Mouse (Mus musculus): ENCODE measurements around the gene Hbb-bh2. TPM values are rescaled to one million over a fixed set of nuclear protein-coding genes. Genes with fewer than 3 reads are reported as not detected.

Gene Hbb-bh2
- polyA plus RNA-seq (2016; fragmentation: Nextera tagmentation; extraction: Ambion mirVana) = 0.29 TPM in 1 of 2 replicates, not detected in the other

GRCm38 (mm10) chr7:103840268-103840667 is at the start of gene Hbb-bh2:
Hbb-bh2 (minus strand) TSS chr7:103840520.
- 79% methylated on average over 3 of the region's 3 CpGs for WGBS
- Histone ChIP-seq H3K27ac (no peak within 1 kb of the TSS), H3K36me3 (no peaks in the 10 kb centered on the region), H3K27me3 (ENCODE audit: low read depth, poor library complexity, severe bottlenecking) (no peaks in the 10 kb centered on the region), H3K4me3 (no peak within 1 kb of the TSS), H3K9me3 (replicated peaks) (no peaks in the 10 kb centered on the region), H3K4me1 (no peaks in the 10 kb centered on the region)
- no peak for DNase-seq (ENCODE audit: low spot score)

GRCm38 (mm10) chr7:103886152-103886551 is 45.8 kb upstream of the Hbb-bh2 start, which contains the start of gene Olfr66:
Olfr66 (minus strand) TSS chr7:103886252.
- Histone ChIP-seq H3K27ac (no peak within 1 kb of the TSS), H3K27me3 (ENCODE audit: low read depth, poor library complexity, severe bottlenecking) (no peaks in the 10 kb centered on the region), H3K9me3 (replicated peaks) (no peaks in the 10 kb centered on the region), H3K4me3 (no peak within 1 kb of the TSS), H3K4me1 (no peaks in the 10 kb centered on the region), H3K36me3 (no peaks in the 10 kb centered on the region)
- no peak for DNase-seq (ENCODE audit: low spot score)

GRCm38 (mm10) chr7:103877093-103877492 is 36.8 kb upstream of the Hbb-bh2 start:
- H3K4me3 ChIP-seq = no peak overlapping the region
- H3K9me3 ChIP-seq (replicated peaks) = no peaks in the 10 kb centered on the region
- no peak overlapping the region for H3K27ac ChIP-seq
- H3K4me1 ChIP-seq = no peaks in the 10 kb centered on the region
- DNase-seq (ENCODE audit: low spot score) = no peak
- no peaks in the 10 kb centered on the region for H3K36me3 ChIP-seq
- WGBS = 90% methylated on average over 2 of the region's 2 CpGs
- H3K27me3 ChIP-seq (ENCODE audit: low read depth, poor library complexity, severe bottlenecking) = no peaks in the 10 kb centered on the region

- Histone ChIP-seq H3K27me3 (ENCODE audit: low read depth, poor library complexity, severe bottlenecking) (no peaks in the 10 kb centered on the region), H3K27ac (no peak overlapping the region), H3K36me3 (no peaks in the 10 kb centered on the region), H3K4me3 (no peak overlapping the region), H3K9me3 (replicated peaks) (no peaks in the 10 kb centered on the region), H3K4me1 (no peaks in the 10 kb centered on the region)
- WGBS = 55% methylated on average over 5 of the region's 5 CpGs
- no peak for DNase-seq (ENCODE audit: low spot score)
Observed at GRCm38 (mm10) chr7:103874451-103874850, 34.1 kb upstream of the Hbb-bh2 start.

GRCm38 (mm10) chr7:103873064-103873463 is 32.7 kb upstream of the Hbb-bh2 start:
- Histone ChIP-seq H3K27me3 (ENCODE audit: low read depth, poor library complexity, severe bottlenecking) (no peaks in the 10 kb centered on the region), H3K9me3 (replicated peaks) (no peaks in the 10 kb centered on the region), H3K4me3 (no peak overlapping the region), H3K4me1 (no peaks in the 10 kb centered on the region), H3K36me3 (no peaks in the 10 kb centered on the region), H3K27ac (no peak overlapping the region)
- 19% methylated on average over 1 of the region's 1 CpGs for WGBS
- no peak for DNase-seq (ENCODE audit: low spot score)

GRCm38 (mm10) chr7:103870667-103871066 is 30.3 kb upstream of the Hbb-bh2 start:
- H3K27me3 ChIP-seq (ENCODE audit: low read depth, poor library complexity, severe bottlenecking) = no peaks in the 10 kb centered on the region
- DNase-seq (ENCODE audit: low spot score) = no peak
- H3K4me3 ChIP-seq = no peak overlapping the region
- H3K9me3 ChIP-seq (replicated peaks) = no peaks in the 10 kb centered on the region
- no peaks in the 10 kb centered on the region for H3K4me1 ChIP-seq
- no peaks in the 10 kb centered on the region for H3K36me3 ChIP-seq
- H3K27ac ChIP-seq = no peak overlapping the region

GRCm38 (mm10) chr7:103865716-103866115 is 25.4 kb upstream of the Hbb-bh2 start:
- Histone ChIP-seq H3K27me3 (ENCODE audit: low read depth, poor library complexity, severe bottlenecking) (no peaks in the 10 kb centered on the region), H3K4me3 (no peak overlapping the region), H3K27ac (no peak overlapping the region), H3K9me3 (replicated peaks) (no peaks in the 10 kb centered on the region), H3K36me3 (no peaks in the 10 kb centered on the region), H3K4me1 (no peaks in the 10 kb centered on the region)
- DNase-seq (ENCODE audit: low spot score) = no peak

- Histone ChIP-seq H3K27me3 (ENCODE audit: low read depth, poor library complexity, severe bottlenecking) (no peaks in the 10 kb centered on the region), H3K36me3 (no peaks in the 10 kb centered on the region), H3K4me1 (no peaks in the 10 kb centered on the region), H3K27ac (no peak overlapping the region), H3K9me3 (replicated peaks) (no peaks in the 10 kb centered on the region), H3K4me3 (no peak overlapping the region)
- no peak for DNase-seq (ENCODE audit: low spot score)
- WGBS = 80% methylated on average over 3 of the region's 3 CpGs
Observed at GRCm38 (mm10) chr7:103861531-103861930, 21.2 kb upstream of the Hbb-bh2 start.

GRCm38 (mm10) chr7:103860855-103861254 is 20.5 kb upstream of the Hbb-bh2 start:
- no peak overlapping the region for H3K27ac ChIP-seq
- 54% methylated on average over 1 of the region's 1 CpGs for WGBS
- H3K27me3 ChIP-seq (ENCODE audit: low read depth, poor library complexity, severe bottlenecking) = no peaks in the 10 kb centered on the region
- H3K4me1 ChIP-seq = no peaks in the 10 kb centered on the region
- no peaks in the 10 kb centered on the region for H3K9me3 ChIP-seq (replicated peaks)
- no peaks in the 10 kb centered on the region for H3K36me3 ChIP-seq
- no peak for DNase-seq (ENCODE audit: low spot score)
- H3K4me3 ChIP-seq = no peak overlapping the region

- H3K27me3 ChIP-seq (ENCODE audit: low read depth, poor library complexity, severe bottlenecking) = no peaks in the 10 kb centered on the region
- no peaks in the 10 kb centered on the region for H3K4me1 ChIP-seq
- 76% methylated on average over 2 of the region's 2 CpGs for WGBS
- H3K36me3 ChIP-seq = no peaks in the 10 kb centered on the region
- no peak overlapping the region for H3K27ac ChIP-seq
- no peak overlapping the region for H3K4me3 ChIP-seq
- no peak for DNase-seq (ENCODE audit: low spot score)
- no peaks in the 10 kb centered on the region for H3K9me3 ChIP-seq (replicated peaks)
Observed at GRCm38 (mm10) chr7:103859076-103859475, 18.8 kb upstream of the Hbb-bh2 start.

- H3K36me3 ChIP-seq = no peaks in the 10 kb centered on the region
- H3K4me1 ChIP-seq = no peaks in the 10 kb centered on the region
- no peaks in the 10 kb centered on the region for H3K9me3 ChIP-seq (replicated peaks)
- no peak overlapping the region for H3K27ac ChIP-seq
- no peak for DNase-seq (ENCODE audit: low spot score)
- no peaks in the 10 kb centered on the region for H3K27me3 ChIP-seq (ENCODE audit: low read depth, poor library complexity, severe bottlenecking)
- no peak overlapping the region for H3K4me3 ChIP-seq
- 67% methylated on average over 1 of the region's 1 CpGs for WGBS
Observed at GRCm38 (mm10) chr7:103854669-103855068, 14.3 kb upstream of the Hbb-bh2 start.

- H3K9me3 ChIP-seq (replicated peaks) = no peaks in the 10 kb centered on the region
- H3K36me3 ChIP-seq = no peaks in the 10 kb centered on the region
- H3K4me3 ChIP-seq = no peak within 1 kb of the TSS
- WGBS = 75% methylated on average over 2 of the region's 2 CpGs
- no peak for DNase-seq (ENCODE audit: low spot score)
- H3K27ac ChIP-seq = no peak within 1 kb of the TSS
- H3K4me1 ChIP-seq = no peaks in the 10 kb centered on the region
- H3K27me3 ChIP-seq (ENCODE audit: low read depth, poor library complexity, severe bottlenecking) = no peaks in the 10 kb centered on the region
Observed at GRCm38 (mm10) chr7:103853090-103853489, 12.8 kb upstream of the Hbb-bh2 start, which contains the start of gene Hbb-y. Hbb-y (minus strand) TSS chr7:103853216.

- WGBS = 67% methylated on average over 1 of the region's 2 CpGs
- DNase-seq (ENCODE audit: low spot score) = no peak
- no peaks in the 10 kb centered on the region for H3K36me3 ChIP-seq
- H3K4me3 ChIP-seq = no peak overlapping the region
- no peaks in the 10 kb centered on the region for H3K27me3 ChIP-seq (ENCODE audit: low read depth, poor library complexity, severe bottlenecking)
- no peak overlapping the region for H3K27ac ChIP-seq
- H3K9me3 ChIP-seq (replicated peaks) = no peaks in the 10 kb centered on the region
- H3K4me1 ChIP-seq = no peaks in the 10 kb centered on the region
Observed at GRCm38 (mm10) chr7:103844525-103845325, 4.4 kb upstream of the Hbb-bh2 start.

- WGBS = 89% methylated on average over 2 of the region's 2 CpGs
- no peak within 1 kb of the TSS for H3K4me3 ChIP-seq
- DNase-seq (ENCODE audit: low spot score) = no peak
Observed at GRCm38 (mm10) chr7:103843034-103843433, 2.7 kb upstream of the Hbb-bh2 start, which contains the start of gene Hbb-bh1. Hbb-bh1 (minus strand) TSS chr7:103843164.

More at GRCm38 (mm10) chr7:103843034-103843433, 2.7 kb upstream of the Hbb-bh2 start, which contains the start of gene Hbb-bh1:
- H3K27me3 ChIP-seq (ENCODE audit: low read depth, poor library complexity, severe bottlenecking) = no peaks in the 10 kb centered on the region
- H3K4me1 ChIP-seq = no peaks in the 10 kb centered on the region
- no peaks in the 10 kb centered on the region for H3K36me3 ChIP-seq
- no peaks in the 10 kb centered on the region for H3K9me3 ChIP-seq (replicated peaks)
- H3K27ac ChIP-seq = no peak within 1 kb of the TSS
